Mouse (Mus musculus) testis, adult 2 months (tissue): ENCODE data around the gene Ntan1. TPM values are rescaled to one million over a fixed set of nuclear protein-coding genes. Genes with fewer than 3 reads are reported as not detected.

ENCODE experiments used
- H3K27ac ChIP-seq: fragments of 200-500 bp; 2 replicates; pipeline ENCODE4 v1.5.1; 2012; ENCODE audit warnings: low read depth, low read length; ENCODE audit not compliant: control insufficient read depth, insufficient read depth
- H3K27me3 ChIP-seq: fragments of 200-500 bp; 2 replicates; pipeline ENCODE4 v1.6.1; 2012; ENCODE audit warnings: mild to moderate bottlenecking, low read length, moderate library complexity; ENCODE audit not compliant: control insufficient read depth, insufficient read depth
- H3K36me3 ChIP-seq: fragments of 200-500 bp; 2 replicates; pipeline ENCODE4 v1.6.1; 2012; ENCODE audit warnings: mild to moderate bottlenecking, low read length; ENCODE audit not compliant: control insufficient read depth, insufficient read depth
- H3K4me1 ChIP-seq: fragments of 200-500 bp; 2 replicates; pipeline ENCODE4 v1.6.1; 2012; ENCODE audit warnings: low read length; ENCODE audit not compliant: control insufficient read depth, insufficient read depth
- H3K4me3 ChIP-seq: fragments of 200-500 bp; 2 replicates; pipeline ENCODE4 v1.5.1; 2012; ENCODE audit warnings: low read depth, mild to moderate bottlenecking, low read length, moderate library complexity, mixed read lengths; ENCODE audit not compliant: control insufficient read depth
- CTCF ChIP-seq: fragments of 200-500 bp; IDR thresholded peaks from 2 replicates; pipeline ENCODE4 v1.5.1; 2012; ENCODE audit warnings: low read depth, mild to moderate bottlenecking, inconsistent platforms, low read length, moderate library complexity; ENCODE audit not compliant: control insufficient read depth, insufficient read depth, insufficient replicate concordance
- POLR2A ChIP-seq: fragments of 200-500 bp; IDR thresholded peaks from 2 replicates; pipeline ENCODE4 v1.6.1; 2012; ENCODE audit warnings: low read depth, mild to moderate bottlenecking, inconsistent platforms, low read length, moderate library complexity; ENCODE audit not compliant: control insufficient read depth
- polyA plus RNA-seq: library from polyadenylated mRNA; depleted of rRNA; stranded (reverse); fragments of >200 nt; gene quantifications from 2 replicates; pipeline ENCODE4 v1.2.3, GENCODE M21; 2012

The Ntan1 gene
- polyA plus RNA-seq, 1 experiment: 21.6 TPM

DNA sequence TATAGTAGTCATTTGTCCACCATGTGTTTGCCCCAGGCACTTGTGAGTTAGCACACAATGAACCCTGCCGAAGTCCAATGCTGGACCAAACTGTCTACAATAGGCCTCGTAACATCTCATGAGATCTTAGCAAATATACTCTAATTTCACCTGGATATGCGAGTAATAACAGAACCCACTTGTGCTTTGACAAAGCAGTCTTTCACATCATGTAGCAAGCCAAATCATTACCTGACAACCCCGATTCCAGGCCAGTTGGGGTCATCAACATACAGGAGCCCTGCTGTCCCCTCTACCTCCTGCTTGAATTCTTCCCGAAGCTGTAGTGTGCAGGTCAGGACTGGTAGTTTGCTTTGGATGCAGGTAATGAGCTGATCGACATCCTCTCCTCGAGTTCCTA is 21.4 kb downstream of the Ntan1 start:
- Histone ChIP-seq H3K4me3 (no peak overlapping the region), H3K36me3 (peaks cover 5% of the 10 kb centered on the region), H3K4me1 (no peaks in the 10 kb centered on the region), H3K27me3 (no peaks in the 10 kb centered on the region), H3K27ac (no peak overlapping the region)
- TF ChIP-seq POLR2A: no peak
- TF ChIP-seq CTCF: no peak

- Histone ChIP-seq H3K4me1 (no peaks in the 10 kb centered on the region), H3K36me3 (peaks cover 5% of the 10 kb centered on the region), H3K4me3 (no peak overlapping the region), H3K27me3 (no peaks in the 10 kb centered on the region), H3K27ac (no peak overlapping the region)
- no peak for TF ChIP-seq CTCF
- TF ChIP-seq POLR2A: no peak
Observed at GRCm38 (mm10) chr16:13840956-13841355, 22.3 kb downstream of the Ntan1 start.

DNA sequence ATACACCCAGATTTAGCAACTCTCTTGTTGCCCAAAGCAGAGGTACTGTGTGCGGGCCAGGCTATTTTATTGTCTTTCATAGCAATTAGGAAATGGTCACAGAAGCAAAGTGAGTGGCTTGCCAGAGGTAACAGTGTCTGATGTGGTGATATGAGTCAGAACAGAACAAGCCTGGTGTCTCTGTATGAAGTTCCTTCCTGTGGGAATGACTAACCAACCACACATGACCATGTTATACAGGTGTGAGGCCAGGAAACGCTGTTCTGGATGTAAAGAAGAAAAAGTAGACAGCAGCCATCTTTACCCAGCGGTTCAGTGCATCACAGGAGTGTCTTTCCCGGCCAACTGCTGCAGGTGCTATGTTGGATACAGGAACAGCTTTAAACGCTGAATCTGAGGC is 26.4 kb downstream of the Ntan1 start:
- no peaks in the 10 kb centered on the region for H3K4me1 ChIP-seq
- no peak overlapping the region for H3K27ac ChIP-seq
- TF ChIP-seq CTCF (no peak), POLR2A (no peak)
- H3K27me3 ChIP-seq: no peaks in the 10 kb centered on the region
- no peak overlapping the region for H3K4me3 ChIP-seq
- H3K36me3 ChIP-seq: peaks cover 4% of the 10 kb centered on the region

- no peaks in the 10 kb centered on the region for H3K27me3 ChIP-seq
- TF ChIP-seq CTCF (no peak), POLR2A (no peak)
- H3K4me1 ChIP-seq: no peaks in the 10 kb centered on the region
- H3K27ac ChIP-seq: no peak overlapping the region
- H3K36me3 ChIP-seq: peaks cover 4% of the 10 kb centered on the region
- H3K4me3 ChIP-seq: no peak overlapping the region
Observed at GRCm38 (mm10) chr16:13846675-13847074, 28.0 kb downstream of the Ntan1 start.

GRCm38 (mm10) chr16:13848310-13848709 is 29.7 kb downstream of the Ntan1 start:
- no peaks in the 10 kb centered on the region for H3K4me1 ChIP-seq
- TF ChIP-seq POLR2A: no peak
- TF ChIP-seq CTCF: no peak
- H3K4me3 ChIP-seq: no peak overlapping the region
- no peak overlapping the region for H3K27ac ChIP-seq
- H3K36me3 ChIP-seq: peaks cover 2% of the 10 kb centered on the region; the same call in 1 of the 2 replicates
- no peaks in the 10 kb centered on the region for H3K27me3 ChIP-seq

GRCm38 (mm10) chr16:13851446-13851845 is 32.8 kb downstream of the Ntan1 start:
- no peak overlapping the region for H3K27ac ChIP-seq
- no peak overlapping the region for H3K4me3 ChIP-seq
- no peaks in the 10 kb centered on the region for H3K27me3 ChIP-seq
- no peaks in the 10 kb centered on the region for H3K4me1 ChIP-seq
- no peak for TF ChIP-seq CTCF
- TF ChIP-seq POLR2A: no peak
- no peaks in the 10 kb centered on the region for H3K36me3 ChIP-seq

DNA sequence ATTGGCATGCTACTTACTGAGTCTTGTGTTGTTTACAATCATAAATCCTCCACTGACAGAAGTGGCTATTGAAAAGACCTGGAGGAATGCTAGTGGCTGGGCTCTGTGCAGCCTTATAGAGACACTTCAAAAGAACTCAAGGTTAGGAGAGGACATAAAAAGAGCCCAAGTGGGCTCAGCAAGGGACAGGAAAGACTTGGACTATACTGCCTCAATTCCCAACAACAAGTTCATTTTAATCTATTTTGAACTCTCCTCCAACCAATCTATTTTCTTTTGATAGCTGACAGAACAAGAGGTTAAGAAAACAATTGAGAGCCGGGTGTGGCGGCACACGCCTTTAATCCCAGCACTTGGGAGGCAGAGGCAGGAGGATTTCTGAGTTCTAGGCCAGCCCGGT is 35.2 kb downstream of the Ntan1 start:
- H3K4me3 ChIP-seq: no peak overlapping the region
- TF ChIP-seq CTCF: no peak
- TF ChIP-seq POLR2A: no peak
- H3K4me1 ChIP-seq: no peaks in the 10 kb centered on the region
- H3K27me3 ChIP-seq: no peaks in the 10 kb centered on the region
- no peak overlapping the region for H3K27ac ChIP-seq
- no peaks in the 10 kb centered on the region for H3K36me3 ChIP-seq

DNA sequence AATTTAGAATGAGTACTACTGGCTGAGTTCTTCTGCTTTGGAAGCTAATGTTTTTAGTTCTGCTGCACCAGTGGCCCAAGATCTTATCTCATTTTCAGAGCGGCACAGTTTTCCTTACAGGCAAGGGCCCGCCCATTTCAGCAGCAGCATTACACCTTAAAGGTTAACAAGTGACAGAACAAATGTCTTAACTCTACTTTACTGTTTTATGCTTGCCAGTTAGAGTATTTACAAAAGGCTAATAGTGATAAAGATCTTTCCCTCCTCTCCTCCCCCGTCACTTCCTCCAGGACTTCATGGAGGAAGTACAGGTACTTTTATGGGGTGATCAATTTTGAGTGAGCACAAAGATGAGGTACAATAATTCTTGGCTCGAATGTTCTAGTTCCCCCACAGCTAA is 47.4 kb downstream of the Ntan1 start:
- Histone ChIP-seq H3K4me1 (peaks cover 6% of the 10 kb centered on the region), H3K27me3 (no peaks in the 10 kb centered on the region), H3K27ac (no peak overlapping the region), H3K4me3 (no peak overlapping the region), H3K36me3 (no peaks in the 10 kb centered on the region)
- TF ChIP-seq POLR2A: no peak
- no peak for TF ChIP-seq CTCF
